Mouse (Mus musculus): Measurements from ENCODE around the gene 4933407L21Rik. TPM values are rescaled to one million over a fixed set of nuclear protein-coding genes. Genes with fewer than 3 reads are reported as not detected.
A peak's percentile ranks its signal among the peaks of the same experiment; 100 is the strongest.

The 4933407L21Rik gene
- 0.25 and 0.39 TPM in 2 replicates for polyA plus RNA-seq (2015; fragmentation: Nextera tagmentation; extraction: Ambion mirVana)

DNA sequence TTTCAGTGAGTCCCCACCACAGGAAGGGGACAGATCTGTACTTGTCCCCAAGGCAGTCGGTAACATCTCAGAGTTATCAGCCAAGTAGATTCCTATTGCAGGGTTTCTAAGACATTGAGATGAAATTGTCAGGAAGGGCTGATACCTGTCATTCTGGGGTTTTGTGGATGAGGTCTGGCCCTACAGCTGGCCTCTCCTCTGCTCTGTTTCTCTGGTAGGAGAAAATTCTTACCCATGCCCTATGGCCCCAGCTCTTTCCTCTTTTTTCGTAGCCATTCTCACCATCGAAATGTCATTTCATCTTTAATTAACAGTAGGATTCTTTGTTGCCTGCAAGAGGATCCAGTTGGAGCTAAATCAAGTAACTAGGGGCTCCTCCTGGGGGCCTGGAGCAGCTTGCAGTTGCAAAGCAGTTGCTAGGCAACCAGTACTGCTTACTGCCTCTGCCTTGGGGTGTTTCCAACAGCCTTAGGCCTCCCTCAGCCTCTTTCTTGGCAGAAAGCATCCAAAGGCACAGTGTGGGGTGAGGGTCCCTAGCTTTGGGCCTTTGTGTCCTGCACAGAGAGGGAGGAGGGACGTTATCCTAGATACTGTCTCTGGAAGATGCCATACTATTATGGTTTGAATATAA, at the start of gene 4933407L21Rik:
Gene 4933407L21Rik, plus strand, starts transcription at position 427 of the 631 bp plus-strand sequence.
- H3K9me3 ChIP-seq (ENCODE audit: control insufficient read depth, low read length) = no peaks in the 10 kb centered on the region
- peaks cover 5% of the 10 kb centered on the region for H3K4me1 ChIP-seq (replicated peaks; ENCODE audit: control insufficient read depth, insufficient read depth, low read length)
- 50% methylated on average over 4 of the region's 4 CpGs for WGBS
- no peaks in the 10 kb centered on the region for H3K36me3 ChIP-seq (ENCODE audit: control insufficient read depth, insufficient read depth, low read length)
- H3K27ac ChIP-seq (ENCODE audit: low read length) = no peak within 1 kb of the TSS
- peak; percentile 56 for ATAC-seq (ENCODE audit: low read depth)
- H3K27me3 ChIP-seq (ENCODE audit: control insufficient read depth, insufficient read depth, low read depth, low read length) = no peaks in the 10 kb centered on the region
- H3K4me3 ChIP-seq (ENCODE audit: low read length) = no peak within 1 kb of the TSS
- no peak within 1 kb of the TSS for H3K9ac ChIP-seq (ENCODE audit: low read length)
- H3K4me2 ChIP-seq (ENCODE audit: low read depth, low read length) = no peak within 1 kb of the TSS

DNA sequence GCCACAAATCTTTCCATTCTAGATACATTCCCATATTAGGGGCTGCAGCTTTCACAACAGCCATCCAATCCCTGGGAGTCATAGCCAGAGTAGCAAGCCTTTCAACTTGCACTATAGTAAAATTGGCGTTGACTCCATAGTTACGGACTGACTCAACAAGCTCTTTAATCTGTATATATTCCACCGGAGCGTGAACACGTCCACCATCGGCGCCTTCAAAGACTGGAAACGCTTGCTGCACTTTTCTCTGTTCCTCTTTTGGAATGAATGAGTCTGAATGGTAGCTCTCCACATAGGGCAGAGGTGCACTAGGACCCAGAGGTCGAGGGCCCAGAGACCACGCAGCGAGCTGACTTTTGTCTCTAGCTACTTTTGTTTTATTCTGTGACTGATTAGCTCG, 46.3 kb upstream of the 4933407L21Rik start:
- no peak overlapping the region for H3K9ac ChIP-seq (ENCODE audit: low read length)
- WGBS = 90% methylated on average over 12 of the region's 12 CpGs
- no peak overlapping the region for H3K27ac ChIP-seq (ENCODE audit: low read length)
- no peaks in the 10 kb centered on the region for H3K27me3 ChIP-seq (ENCODE audit: control insufficient read depth, insufficient read depth, low read depth, low read length)
- H3K4me3 ChIP-seq (ENCODE audit: low read length) = no peak overlapping the region
- H3K36me3 ChIP-seq (ENCODE audit: control insufficient read depth, insufficient read depth, low read length) = no peaks in the 10 kb centered on the region
- H3K4me2 ChIP-seq (ENCODE audit: low read depth, low read length) = no peak overlapping the region
- no peaks in the 10 kb centered on the region for H3K4me1 ChIP-seq (replicated peaks; ENCODE audit: control insufficient read depth, insufficient read depth, low read length)
- ATAC-seq (ENCODE audit: low read depth) = no peak
- H3K9me3 ChIP-seq (ENCODE audit: control insufficient read depth, low read length) = peaks cover 5% of the 10 kb centered on the region; the same call in 1 of the 2 replicates

DNA sequence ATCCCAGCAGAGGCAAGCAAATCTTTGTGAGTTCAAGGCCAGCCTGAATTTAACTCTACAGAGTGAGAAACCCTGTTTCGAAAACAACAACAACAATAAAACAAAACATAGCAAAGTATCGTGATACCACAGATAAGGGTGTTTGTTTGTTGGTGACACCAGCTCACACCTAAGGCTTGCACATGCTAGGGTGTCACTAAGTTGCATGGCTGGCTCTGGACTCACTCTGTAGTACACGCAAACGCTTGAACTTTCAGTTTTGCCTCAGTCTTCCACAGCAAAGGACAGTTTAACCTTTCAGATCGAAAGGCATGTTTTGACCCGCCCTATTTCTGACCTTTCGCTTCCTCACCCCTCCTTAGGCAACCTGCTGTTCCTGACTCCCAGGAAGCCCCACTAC, 41.1 kb upstream of the 4933407L21Rik start:
- H3K27me3 ChIP-seq (ENCODE audit: control insufficient read depth, insufficient read depth, low read depth, low read length) = no peaks in the 10 kb centered on the region
- H3K27ac ChIP-seq (ENCODE audit: low read length) = no peak overlapping the region
- WGBS = 79% methylated on average over 7 of the region's 7 CpGs
- H3K9me3 ChIP-seq (ENCODE audit: control insufficient read depth, low read length) = no peaks in the 10 kb centered on the region
- no peak for ATAC-seq (ENCODE audit: low read depth)
- H3K4me3 ChIP-seq (ENCODE audit: low read length) = no peak overlapping the region
- H3K4me1 ChIP-seq (replicated peaks; ENCODE audit: control insufficient read depth, insufficient read depth, low read length) = no peaks in the 10 kb centered on the region
- no peak overlapping the region for H3K9ac ChIP-seq (ENCODE audit: low read length)
- no peak overlapping the region for H3K4me2 ChIP-seq (ENCODE audit: low read depth, low read length)
- H3K36me3 ChIP-seq (ENCODE audit: control insufficient read depth, insufficient read depth, low read length) = no peaks in the 10 kb centered on the region

DNA sequence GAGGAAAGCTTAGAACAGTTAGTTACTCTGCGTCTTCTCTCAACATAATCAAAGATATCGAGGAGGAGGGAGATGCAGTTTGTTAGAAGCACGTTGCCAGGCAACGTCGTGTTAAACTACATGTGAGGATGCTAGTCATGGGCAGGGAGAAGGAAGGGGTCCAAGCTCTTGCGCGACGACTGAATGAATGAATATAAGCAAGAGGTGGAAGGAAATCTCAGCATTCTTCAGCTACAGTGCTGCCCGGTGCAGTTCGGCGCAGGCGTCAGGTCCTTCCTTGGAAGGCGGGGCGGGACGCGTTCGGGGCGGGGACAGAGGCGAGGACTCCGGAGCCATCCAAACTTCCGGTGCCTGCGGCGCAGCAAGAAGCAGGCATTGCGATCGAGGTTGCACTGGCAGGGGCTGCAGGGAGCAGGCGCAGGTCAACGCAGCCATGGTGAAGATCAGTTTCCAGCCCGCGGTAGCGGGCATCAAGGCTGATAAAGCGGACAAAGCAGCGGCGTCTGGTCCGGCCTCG, 34.0 kb upstream of the 4933407L21Rik start, which contains the start of gene Itm2c:
Gene Itm2c, plus strand, starts transcription at position 51 of the 517 bp plus-strand sequence.
- Histone ChIP-seq H3K4me3 (ENCODE audit: low read length) (peak within 1 kb of the TSS; percentile 81), H3K4me2 (ENCODE audit: low read depth, low read length) (peak within 1 kb of the TSS; percentile 87), H3K4me1 (replicated peaks; ENCODE audit: control insufficient read depth, insufficient read depth, low read length) (peaks cover 41% of the 10 kb centered on the region), H3K36me3 (ENCODE audit: control insufficient read depth, insufficient read depth, low read length) (no peaks in the 10 kb centered on the region), H3K9ac (ENCODE audit: low read length) (peak within 1 kb of the TSS; percentile 79), H3K27ac (ENCODE audit: low read length) (peak within 1 kb of the TSS; percentile 85), H3K27me3 (ENCODE audit: control insufficient read depth, insufficient read depth, low read depth, low read length) (no peaks in the 10 kb centered on the region), H3K9me3 (ENCODE audit: control insufficient read depth, low read length) (no peaks in the 10 kb centered on the region)
- under 1% methylated on average over 35 of the region's 35 CpGs for WGBS
- peak; percentile 87 for ATAC-seq (ENCODE audit: low read depth)

DNA sequence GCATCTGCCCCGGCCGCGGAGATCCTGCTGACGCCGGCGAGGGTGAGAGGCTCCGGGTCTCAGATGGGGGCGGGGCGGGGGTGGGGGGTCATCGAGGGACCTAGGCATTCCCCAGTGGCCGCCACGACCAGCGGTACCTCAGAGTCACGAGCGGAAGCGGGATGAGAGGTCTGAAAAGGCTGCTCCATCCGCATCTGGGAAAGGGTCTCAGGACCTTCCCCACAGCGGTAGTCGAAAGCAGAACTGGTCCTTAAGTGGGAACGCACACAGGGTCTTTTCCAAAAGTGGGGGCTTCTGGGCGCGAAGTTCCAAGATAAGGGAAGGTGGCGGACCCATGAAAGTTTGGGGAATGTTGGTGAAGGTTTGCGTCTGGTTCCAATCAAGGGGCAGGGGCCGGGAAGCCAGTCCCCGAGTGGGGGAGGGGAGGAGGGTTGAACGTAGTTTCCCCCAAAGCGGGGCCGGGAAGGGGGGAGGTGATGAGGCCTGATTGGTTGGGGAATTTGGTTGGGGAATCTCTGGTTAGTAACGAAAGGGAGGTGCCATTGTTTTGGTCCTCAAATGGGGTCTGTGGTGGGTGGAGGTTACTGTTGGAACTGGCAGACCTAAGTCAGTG, 33.4 kb upstream of the 4933407L21Rik start:
- Histone ChIP-seq H3K4me1 (replicated peaks; ENCODE audit: control insufficient read depth, insufficient read depth, low read length) (peaks cover 46% of the 10 kb centered on the region), H3K9ac (ENCODE audit: low read length) (peak overlapping the region; percentile 79), H3K27ac (ENCODE audit: low read length) (peak overlapping the region; percentile 85), H3K27me3 (ENCODE audit: control insufficient read depth, insufficient read depth, low read depth, low read length) (no peaks in the 10 kb centered on the region), H3K4me3 (ENCODE audit: low read length) (peak overlapping the region; percentile 81), H3K9me3 (ENCODE audit: control insufficient read depth, low read length) (no peaks in the 10 kb centered on the region), H3K36me3 (ENCODE audit: control insufficient read depth, insufficient read depth, low read length) (no peaks in the 10 kb centered on the region), H3K4me2 (ENCODE audit: low read depth, low read length) (peak overlapping the region; percentile 87)
- peak; percentile 54 for ATAC-seq (ENCODE audit: low read depth)
- WGBS = under 1% methylated on average over 28 of the region's 30 CpGs

DNA sequence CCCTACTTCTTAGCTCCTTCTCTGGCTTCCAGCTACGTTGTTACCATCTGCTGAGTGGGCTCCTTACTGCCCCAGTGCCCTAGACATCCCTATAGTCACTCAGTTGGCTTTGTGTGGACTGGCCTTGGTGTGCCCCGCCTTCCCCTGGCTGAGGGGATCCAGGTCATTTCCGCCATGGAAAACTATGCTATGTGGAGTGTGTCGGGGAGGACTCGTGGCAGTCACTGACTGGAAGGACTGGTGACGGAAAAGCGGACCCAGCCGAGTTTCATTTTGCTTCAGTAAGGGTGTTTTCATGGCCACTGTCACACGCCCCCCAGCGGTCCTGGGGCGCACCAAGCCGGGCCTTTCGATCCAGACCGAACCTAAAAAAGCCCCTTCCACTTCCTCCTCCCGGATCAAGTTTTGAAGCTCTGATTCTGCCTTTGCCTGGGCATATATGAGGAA, 32.9 kb upstream of the 4933407L21Rik start:
- peak overlapping the region; percentile 81 for H3K4me3 ChIP-seq (ENCODE audit: low read length)
- H3K36me3 ChIP-seq (ENCODE audit: control insufficient read depth, insufficient read depth, low read length) = no peaks in the 10 kb centered on the region
- H3K27me3 ChIP-seq (ENCODE audit: control insufficient read depth, insufficient read depth, low read depth, low read length) = no peaks in the 10 kb centered on the region
- no peaks in the 10 kb centered on the region for H3K9me3 ChIP-seq (ENCODE audit: control insufficient read depth, low read length)
- peak; percentile 81 for ATAC-seq (ENCODE audit: low read depth)
- peak overlapping the region; percentile 79 for H3K9ac ChIP-seq (ENCODE audit: low read length)
- 2% methylated on average over 15 of the region's 15 CpGs for WGBS
- peaks cover 47% of the 10 kb centered on the region for H3K4me1 ChIP-seq (replicated peaks; ENCODE audit: control insufficient read depth, insufficient read depth, low read length)
- peak overlapping the region; percentile 85 for H3K27ac ChIP-seq (ENCODE audit: low read length)
- peak overlapping the region; percentile 87 for H3K4me2 ChIP-seq (ENCODE audit: low read depth, low read length)

DNA sequence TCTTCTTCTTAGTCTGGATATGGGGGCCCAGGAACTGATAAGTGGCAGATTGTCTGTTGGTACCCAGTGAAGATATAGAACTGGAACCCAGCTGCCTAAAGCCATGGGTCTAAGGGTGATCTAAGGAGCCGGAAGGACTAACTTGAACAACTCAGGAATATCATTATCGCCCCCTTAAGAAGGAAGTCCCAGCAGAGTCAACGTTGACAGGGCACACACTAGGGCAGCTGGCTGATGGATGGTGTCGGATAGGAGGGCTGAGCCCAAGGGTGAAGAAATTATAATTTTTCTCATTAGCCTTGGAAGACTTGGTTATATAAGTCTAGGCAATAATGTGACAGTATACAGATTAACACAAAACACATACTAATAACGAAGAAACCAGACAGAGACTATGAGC, 32.2 kb upstream of the 4933407L21Rik start:
- Histone ChIP-seq H3K4me1 (replicated peaks; ENCODE audit: control insufficient read depth, insufficient read depth, low read length) (peaks cover 54% of the 10 kb centered on the region), H3K27ac (ENCODE audit: low read length) (peak overlapping the region; percentile 85; the same call in 1 of the 2 replicates), H3K9me3 (ENCODE audit: control insufficient read depth, low read length) (no peaks in the 10 kb centered on the region), H3K36me3 (ENCODE audit: control insufficient read depth, insufficient read depth, low read length) (no peaks in the 10 kb centered on the region), H3K4me2 (ENCODE audit: low read depth, low read length) (peak overlapping the region; percentile 87), H3K9ac (ENCODE audit: low read length) (peak overlapping the region; percentile 79), H3K27me3 (ENCODE audit: control insufficient read depth, insufficient read depth, low read depth, low read length) (no peaks in the 10 kb centered on the region), H3K4me3 (ENCODE audit: low read length) (peak overlapping the region; percentile 81)
- WGBS = 71% methylated on average over 5 of the region's 5 CpGs
- ATAC-seq (ENCODE audit: low read depth) = no peak

DNA sequence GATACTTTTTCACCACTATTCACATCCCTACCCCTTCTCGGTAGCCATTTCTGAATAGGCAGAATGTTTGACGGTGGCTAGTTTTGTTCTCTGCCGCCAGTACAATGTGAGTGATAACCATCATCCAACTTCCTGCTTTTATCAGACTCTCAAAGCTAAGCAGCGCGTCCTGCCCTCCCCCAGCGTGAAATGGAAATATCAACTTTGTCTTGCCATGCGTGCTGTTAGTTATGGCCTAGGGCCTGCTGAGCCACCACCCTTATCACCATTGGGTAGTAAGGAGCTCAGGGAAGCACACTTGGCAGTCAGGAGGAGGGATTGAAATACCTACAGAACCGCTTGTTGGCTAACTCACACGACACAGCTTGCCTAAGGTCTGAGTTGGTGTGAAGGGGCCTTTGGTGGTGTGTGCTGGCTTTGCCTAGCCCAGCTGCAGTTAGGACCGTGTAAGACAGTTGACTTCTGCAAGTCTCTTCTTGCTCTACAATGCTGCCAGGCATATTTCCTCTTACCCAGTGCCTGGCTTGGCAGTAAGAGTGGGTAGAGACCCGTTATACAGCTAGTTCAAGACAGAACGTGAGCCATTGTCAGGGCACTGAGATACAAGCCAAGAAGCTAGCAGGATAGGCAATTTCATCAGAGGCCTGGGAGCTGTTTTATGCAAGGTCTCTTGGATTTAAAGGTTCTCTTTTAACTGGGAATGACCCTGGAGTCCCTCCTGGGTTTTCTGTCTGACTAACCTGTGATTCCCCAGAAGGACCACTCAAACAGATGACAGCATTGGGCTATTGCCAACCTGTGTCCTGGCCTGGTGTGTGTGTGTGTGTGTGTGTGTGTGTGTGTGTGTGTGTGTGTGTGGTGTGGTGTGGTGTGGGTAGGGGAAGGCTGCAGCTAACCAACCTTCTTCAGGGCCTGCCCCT, 31.2 kb upstream of the 4933407L21Rik start:
- Histone ChIP-seq H3K9ac (ENCODE audit: low read length) (0 out of 2 replicates have a peak overlapping the region, but pooled peaks have one; percentile 14), H3K4me3 (ENCODE audit: low read length) (no peak overlapping the region), H3K4me2 (ENCODE audit: low read depth, low read length) (peak overlapping the region; percentile 87; the same call in 1 of the 2 replicates), H3K27me3 (ENCODE audit: control insufficient read depth, insufficient read depth, low read depth, low read length) (no peaks in the 10 kb centered on the region), H3K27ac (ENCODE audit: low read length) (peak overlapping the region; percentile 4), H3K9me3 (ENCODE audit: control insufficient read depth, low read length) (no peaks in the 10 kb centered on the region), H3K36me3 (ENCODE audit: control insufficient read depth, insufficient read depth, low read length) (no peaks in the 10 kb centered on the region), H3K4me1 (replicated peaks; ENCODE audit: control insufficient read depth, insufficient read depth, low read length) (peaks cover 62% of the 10 kb centered on the region)
- no peak for ATAC-seq (ENCODE audit: low read depth)
- 32% methylated on average over 12 of the region's 12 CpGs for WGBS

All from lung, embryonic 16.5 days (tissue).